Mouse (Mus musculus): ENCODE results near the gene Nat14. TPM values are rescaled to one million over a fixed set of nuclear protein-coding genes. Genes with fewer than 3 reads are reported as not detected.

Nat14 gene
- total and polyA plus RNA-seq, 2 experiments from 2014 or later, result 3.6 to 4.2 TPM

- H3K9ac ChIP-seq (replicated peaks; ENCODE audit: low read depth, low read length), result no peak overlapping the region
- H3K27me3 ChIP-seq (ENCODE audit: control insufficient read depth, insufficient read depth, low read length), result no peaks in the 10 kb centered on the region
- ATAC-seq (ENCODE audit: insufficient read depth, low read depth), result no peak
- H3K36me3 ChIP-seq (replicated peaks; ENCODE audit: control insufficient read depth, insufficient read depth, low read length), result no peaks in the 10 kb centered on the region
- TF ChIP-seq EP300 (IDR thresholded peaks at IDR 0.05; ENCODE audit: low read depth) (no peak), CTCF (IDR thresholded peaks at IDR 0.05; ENCODE audit: low read depth) (no peak)
- H3K4me3 ChIP-seq (ENCODE audit: low read depth, low read length), result no peak overlapping the region
- no peak overlapping the region for H3K27ac ChIP-seq (ENCODE audit: low read depth)
- no peak overlapping the region for H3K4me2 ChIP-seq (ENCODE audit: low read depth, low read length)
- peaks cover 18% of the 10 kb centered on the region for H3K4me1 ChIP-seq (ENCODE audit: control insufficient read depth, insufficient read depth)
- H3K9me3 ChIP-seq (replicated peaks; ENCODE audit: control insufficient read depth, low read length), result no peaks in the 10 kb centered on the region
- DNase-seq (ENCODE audit: low spot score), result no peak
- 60% methylated on average over 8 of the region's 8 CpGs for WGBS
Measured at GRCm38 (mm10) chr7:4927711-4928110, 5.9 kb downstream of the Nat14 start.

- TF ChIP-seq CTCF (IDR thresholded peaks at IDR 0.05; ENCODE audit: low read depth), result no peak
- no peak for TF ChIP-seq EP300 (IDR thresholded peaks at IDR 0.05; ENCODE audit: low read depth)
- H3K9ac ChIP-seq (replicated peaks; ENCODE audit: low read depth, low read length), result no peak overlapping the region
- H3K4me1 ChIP-seq (ENCODE audit: control insufficient read depth, insufficient read depth), result peaks cover 12% of the 10 kb centered on the region
- H3K27ac ChIP-seq (ENCODE audit: low read depth), result no peak overlapping the region
- 73% methylated on average over 17 of the region's 17 CpGs for WGBS
- H3K4me2 ChIP-seq (ENCODE audit: low read depth, low read length), result no peak overlapping the region
- ATAC-seq (ENCODE audit: insufficient read depth, low read depth) (no peak), DNase-seq (ENCODE audit: low spot score) (no peak)
- no peak overlapping the region for H3K4me3 ChIP-seq (ENCODE audit: low read depth, low read length)
- H3K9me3 ChIP-seq (replicated peaks; ENCODE audit: control insufficient read depth, low read length), result no peaks in the 10 kb centered on the region
- no peaks in the 10 kb centered on the region for H3K27me3 ChIP-seq (ENCODE audit: control insufficient read depth, insufficient read depth, low read length)
- no peaks in the 10 kb centered on the region for H3K36me3 ChIP-seq (replicated peaks; ENCODE audit: control insufficient read depth, insufficient read depth, low read length)
Measured at GRCm38 (mm10) chr7:4928323-4928722, 6.5 kb downstream of the Nat14 start.

- Histone ChIP-seq H3K27me3 (ENCODE audit: control insufficient read depth, insufficient read depth, low read length) (no peaks in the 10 kb centered on the region), H3K9ac (replicated peaks; ENCODE audit: low read depth, low read length) (no peak overlapping the region), H3K4me3 (ENCODE audit: low read depth, low read length) (no peak overlapping the region), H3K27ac (ENCODE audit: low read depth) (no peak overlapping the region), H3K4me1 (ENCODE audit: control insufficient read depth, insufficient read depth) (no peaks in the 10 kb centered on the region), H3K4me2 (ENCODE audit: low read depth, low read length) (no peak overlapping the region), H3K36me3 (replicated peaks; ENCODE audit: control insufficient read depth, insufficient read depth, low read length) (no peaks in the 10 kb centered on the region; the same call in 1 of the 2 replicates), H3K9me3 (replicated peaks; ENCODE audit: control insufficient read depth, low read length) (no peaks in the 10 kb centered on the region)
- 53% methylated on average over 12 of the region's 12 CpGs for WGBS
- TF ChIP-seq EP300 (IDR thresholded peaks at IDR 0.05; ENCODE audit: low read depth), result no peak
- no peak for TF ChIP-seq CTCF (IDR thresholded peaks at IDR 0.05; ENCODE audit: low read depth)
- DNase-seq (ENCODE audit: low spot score), result no peak
- no peak for ATAC-seq (ENCODE audit: insufficient read depth, low read depth)
Measured at GRCm38 (mm10) chr7:4933103-4933502, 11.3 kb downstream of the Nat14 start.

GRCm38 (mm10) chr7:4934160-4934914 lies 12.5 kb downstream of the Nat14 start:
- WGBS, result 71% methylated on average over 4 of the region's 4 CpGs
- no peak overlapping the region for H3K4me2 ChIP-seq (ENCODE audit: low read depth, low read length)
- no peak overlapping the region for H3K9ac ChIP-seq (replicated peaks; ENCODE audit: low read depth, low read length)
- TF ChIP-seq EP300 (IDR thresholded peaks at IDR 0.05; ENCODE audit: low read depth) (no peak), CTCF (IDR thresholded peaks at IDR 0.05; ENCODE audit: low read depth) (no peak)
- H3K9me3 ChIP-seq (replicated peaks; ENCODE audit: control insufficient read depth, low read length), result no peaks in the 10 kb centered on the region
- no peak overlapping the region for H3K4me3 ChIP-seq (ENCODE audit: low read depth, low read length)
- H3K36me3 ChIP-seq (replicated peaks; ENCODE audit: control insufficient read depth, insufficient read depth, low read length), result no peaks in the 10 kb centered on the region; the same call in 1 of the 2 replicates
- ATAC-seq (ENCODE audit: insufficient read depth, low read depth) (no peak), DNase-seq (ENCODE audit: low spot score) (no peak)
- H3K27me3 ChIP-seq (ENCODE audit: control insufficient read depth, insufficient read depth, low read length), result no peaks in the 10 kb centered on the region
- no peaks in the 10 kb centered on the region for H3K4me1 ChIP-seq (ENCODE audit: control insufficient read depth, insufficient read depth)
- no peak overlapping the region for H3K27ac ChIP-seq (ENCODE audit: low read depth)

- no peak overlapping the region for H3K9ac ChIP-seq (replicated peaks; ENCODE audit: low read depth, low read length)
- TF ChIP-seq CTCF (IDR thresholded peaks at IDR 0.05; ENCODE audit: low read depth), result no peak
- TF ChIP-seq EP300 (IDR thresholded peaks at IDR 0.05; ENCODE audit: low read depth), result no peak
- H3K27me3 ChIP-seq (ENCODE audit: control insufficient read depth, insufficient read depth, low read length), result no peaks in the 10 kb centered on the region
- H3K9me3 ChIP-seq (replicated peaks; ENCODE audit: control insufficient read depth, low read length), result no peaks in the 10 kb centered on the region
- H3K4me2 ChIP-seq (ENCODE audit: low read depth, low read length), result no peak overlapping the region
- WGBS, result 49% methylated on average over 10 of the region's 10 CpGs
- DNase-seq (ENCODE audit: low spot score), result no peak
- no peaks in the 10 kb centered on the region; the same call in 1 of the 2 replicates for H3K36me3 ChIP-seq (replicated peaks; ENCODE audit: control insufficient read depth, insufficient read depth, low read length)
- no peak for ATAC-seq (ENCODE audit: insufficient read depth, low read depth)
- H3K27ac ChIP-seq (ENCODE audit: low read depth), result no peak overlapping the region
- no peaks in the 10 kb centered on the region for H3K4me1 ChIP-seq (ENCODE audit: control insufficient read depth, insufficient read depth)
- no peak overlapping the region for H3K4me3 ChIP-seq (ENCODE audit: low read depth, low read length)
Measured at GRCm38 (mm10) chr7:4936832-4937231, 15.0 kb downstream of the Nat14 start.

- no peak overlapping the region for H3K9ac ChIP-seq (replicated peaks; ENCODE audit: low read depth, low read length)
- no peak overlapping the region for H3K4me2 ChIP-seq (ENCODE audit: low read depth, low read length)
- no peak overlapping the region for H3K27ac ChIP-seq (ENCODE audit: low read depth)
- TF ChIP-seq EP300 (IDR thresholded peaks at IDR 0.05; ENCODE audit: low read depth), result no peak
- TF ChIP-seq CTCF (IDR thresholded peaks at IDR 0.05; ENCODE audit: low read depth), result no peak
- no peaks in the 10 kb centered on the region; the same call in 1 of the 2 replicates for H3K36me3 ChIP-seq (replicated peaks; ENCODE audit: control insufficient read depth, insufficient read depth, low read length)
- no peaks in the 10 kb centered on the region for H3K9me3 ChIP-seq (replicated peaks; ENCODE audit: control insufficient read depth, low read length)
- no peaks in the 10 kb centered on the region for H3K4me1 ChIP-seq (ENCODE audit: control insufficient read depth, insufficient read depth)
- DNase-seq (ENCODE audit: low spot score) (no peak), ATAC-seq (ENCODE audit: insufficient read depth, low read depth) (no peak)
- no peaks in the 10 kb centered on the region for H3K27me3 ChIP-seq (ENCODE audit: control insufficient read depth, insufficient read depth, low read length)
- WGBS, result 66% methylated on average over 11 of the region's 11 CpGs
- H3K4me3 ChIP-seq (ENCODE audit: low read depth, low read length), result no peak overlapping the region
Measured at GRCm38 (mm10) chr7:4937392-4937791, 15.6 kb downstream of the Nat14 start.
